Mouse (Mus musculus): ENCODE results near the gene Col9a1.

DNA sequence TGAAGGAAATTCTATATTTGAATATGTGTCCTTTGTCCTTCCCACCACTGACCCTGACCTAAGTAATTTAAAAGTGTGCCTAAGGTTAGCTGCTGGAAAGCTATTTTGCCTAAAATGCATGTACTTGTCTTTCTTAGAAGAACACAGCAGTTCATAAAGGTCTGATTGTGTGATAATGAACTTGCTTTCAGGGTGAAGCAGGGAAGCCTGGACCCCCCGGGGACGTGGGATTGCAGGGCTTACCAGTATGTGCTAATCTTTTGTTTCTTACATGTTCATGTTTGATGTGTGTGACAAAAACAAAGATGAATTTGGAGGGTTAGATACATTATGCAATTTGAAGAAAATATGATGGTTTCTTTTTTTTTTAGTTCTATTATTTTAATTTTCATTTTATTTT, 44.8 kb downstream of the Col9a1 start:
- TF ChIP-seq CTCF (IDR thresholded peaks at IDR 0.05; ENCODE audit: control insufficient read depth, insufficient read depth, low read length), result no peak
- no peak for TF ChIP-seq POLR2A (IDR thresholded peaks at IDR 0.05; ENCODE audit: borderline replicate concordance, control insufficient read depth, low read depth, low read length)
